Mouse (Mus musculus) liver, adult 2 months (tissue): Measurements from ENCODE around the gene Epha4. TPM values are rescaled to one million over a fixed set of nuclear protein-coding genes. Genes with fewer than 3 reads are reported as not detected.

Experiments
- DNase-seq: peaks from one replicate; pipeline ENCODE4 v3.0.0-alpha.2; 2011; ENCODE audit warnings: low read depth, low spot score; ENCODE audit errors: extremely low read depth
- H3K27ac ChIP-seq: fragments of 200-500 bp; replicated peaks from 2 replicates; pipeline ENCODE4 v1.5.1; 2012; ENCODE audit warnings: low read depth, mild to moderate bottlenecking, control low read depth, inconsistent platforms, low read length; ENCODE audit not compliant: insufficient read depth
- H3K27me3 ChIP-seq: fragments of 200-500 bp; 2 replicates; pipeline ENCODE4 v1.6.1; 2012; ENCODE audit warnings: mild to moderate bottlenecking, moderate library complexity, low read length, inconsistent platforms; ENCODE audit not compliant: control insufficient read depth, insufficient read depth
- H3K36me3 ChIP-seq: fragments of 200-500 bp; 2 replicates; pipeline ENCODE4 v1.6.1; 2012; ENCODE audit warnings: low read length, inconsistent platforms; ENCODE audit not compliant: control insufficient read depth, insufficient read depth
- H3K4me1 ChIP-seq: fragments of 200-500 bp; 2 replicates; pipeline ENCODE4 v1.6.1; 2011; ENCODE audit warnings: low read length; ENCODE audit not compliant: control insufficient read depth, insufficient read depth
- H3K4me3 ChIP-seq: fragments of 200-500 bp; 2 replicates; pipeline ENCODE4 v1.5.1; 2011; ENCODE audit warnings: low read depth, mild to moderate bottlenecking, control low read depth, low read length, moderate library complexity; ENCODE audit not compliant: insufficient read depth
- H3K79me2 ChIP-seq: fragments of 200-500 bp; 2 replicates; pipeline ENCODE4 v1.6.1; 2012; ENCODE audit warnings: inconsistent platforms, mild to moderate bottlenecking, low read length, moderate library complexity; ENCODE audit not compliant: control insufficient read depth, insufficient read depth
- H3K9ac ChIP-seq: fragments of 200-500 bp; 2 replicates; pipeline ENCODE4 v1.6.1; 2012; ENCODE audit warnings: low read depth, mild to moderate bottlenecking, control low read depth, inconsistent platforms, low read length
- CTCF ChIP-seq: fragments of 200-500 bp; IDR thresholded peaks from 2 replicates; pipeline ENCODE4 v1.5.1; 2011; ENCODE audit warnings: low read depth, low read length, control low read depth
- POLR2A ChIP-seq: fragments of 200-500 bp; IDR thresholded peaks from 2 replicates; pipeline ENCODE4 v1.6.1; 2011; ENCODE audit warnings: low read length, control low read depth; ENCODE audit not compliant: insufficient read depth; ENCODE audit errors: extremely low read depth
- WGBS: fragments of 180-500 bp; shearing (Covaris S2); methylation state at CpG from one replicate; pipeline ENCODE4 v1.1.7; 2018; 5-methylcytosine and 5-hydroxymethylcytosine counted together
- polyA plus RNA-seq: library from polyadenylated mRNA; depleted of rRNA; stranded (reverse); fragments of >200 nt; gene quantifications from 2 replicates; pipeline ENCODE4 v1.2.3, GENCODE M21; 2012
- total RNA-seq: library from RNA; depleted of rRNA; stranded (reverse); fragments of >200 nt; gene quantifications from 2 replicates; pipeline ENCODE4 v1.2.3, GENCODE M21; 2014

Gene Epha4
- total and polyA plus RNA-seq, 2 experiments, result 0.10 to 0.18 TPM

DNA sequence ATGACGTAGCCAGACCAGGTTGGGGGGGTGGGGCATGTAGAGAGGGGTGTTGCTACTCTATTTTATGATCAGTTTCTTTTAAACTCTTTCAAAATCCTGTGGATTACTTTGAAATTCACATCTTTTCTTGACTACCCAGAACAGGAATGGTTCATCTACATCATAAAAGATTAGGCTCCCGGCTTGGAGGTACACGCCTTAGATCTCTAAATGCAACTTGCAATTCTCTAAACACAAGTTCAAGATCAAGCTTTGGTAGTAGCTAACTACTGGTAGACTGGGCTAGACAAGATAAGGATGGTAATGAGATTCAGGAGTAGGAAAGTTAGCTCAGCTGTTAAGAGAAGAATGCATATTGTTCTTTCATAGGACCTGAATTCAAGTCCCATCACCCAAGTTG lies 63.3 kb downstream of the Epha4 start:
- 87% methylated on average over 3 of the region's 3 CpGs for WGBS
- no peaks in the 10 kb centered on the region for H3K4me1 ChIP-seq
- no peak overlapping the region for H3K9ac ChIP-seq
- H3K4me3 ChIP-seq, result no peak overlapping the region
- H3K79me2 ChIP-seq, result no peaks in the 10 kb centered on the region
- DNase-seq, result no peak
- no peak for TF ChIP-seq CTCF
- TF ChIP-seq POLR2A, result no peak
- H3K36me3 ChIP-seq, result no peaks in the 10 kb centered on the region
- no peaks in the 10 kb centered on the region for H3K27me3 ChIP-seq
- no peak overlapping the region for H3K27ac ChIP-seq

DNA sequence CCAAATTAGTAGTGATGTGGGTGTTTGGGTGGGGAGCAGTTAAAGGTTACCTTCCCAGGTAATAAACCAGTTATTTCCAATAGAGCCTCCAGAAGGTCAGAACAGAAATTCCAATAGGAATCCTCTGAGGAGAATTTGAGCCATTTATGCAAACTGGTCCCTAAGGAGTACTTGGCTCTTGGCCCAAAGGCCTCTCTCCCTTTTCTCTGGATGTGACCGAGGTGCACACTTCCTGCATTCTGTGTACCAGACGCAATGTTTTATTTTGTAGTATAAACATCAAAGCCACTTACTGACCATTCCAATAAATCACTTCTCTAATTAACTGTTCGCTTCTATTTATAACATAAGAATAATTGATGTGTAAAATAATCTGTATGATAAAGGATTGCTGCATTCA lies 64.7 kb downstream of the Epha4 start:
- peak; percentile 3 for DNase-seq
- Histone ChIP-seq H3K27me3 (no peaks in the 10 kb centered on the region), H3K79me2 (no peaks in the 10 kb centered on the region), H3K4me1 (no peaks in the 10 kb centered on the region), H3K36me3 (no peaks in the 10 kb centered on the region), H3K4me3 (no peak overlapping the region), H3K9ac (no peak overlapping the region), H3K27ac (no peak overlapping the region)
- WGBS, result 90% methylated on average over 3 of the region's 3 CpGs
- TF ChIP-seq POLR2A (no peak), CTCF (no peak)

DNA sequence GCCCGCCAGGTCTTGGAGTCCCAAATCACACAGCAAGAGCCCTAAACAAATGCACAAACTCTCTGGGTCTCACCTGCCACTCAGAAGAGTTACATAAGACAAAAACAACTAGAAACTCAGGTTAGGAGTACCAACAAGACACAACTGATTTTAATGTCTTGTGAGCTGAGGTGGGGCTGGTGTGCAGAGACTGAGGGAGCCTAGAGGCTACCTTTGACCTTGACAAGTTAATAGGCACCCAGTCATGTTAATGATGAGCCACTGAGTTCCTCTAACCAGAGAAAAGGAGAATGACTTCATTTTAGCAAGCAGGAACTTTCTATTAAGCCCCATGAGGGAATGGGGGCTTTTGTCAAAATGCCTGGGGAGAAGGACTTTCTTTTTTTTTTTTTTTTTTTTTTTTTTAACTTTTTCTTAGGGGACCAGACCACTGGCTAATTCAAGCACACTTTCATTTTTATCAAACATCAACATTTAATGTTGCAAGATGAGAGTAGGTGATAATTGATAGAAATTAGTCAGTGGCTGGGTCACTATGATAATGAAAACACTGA lies 67.8 kb downstream of the Epha4 start:
- H3K27ac ChIP-seq, result no peak overlapping the region
- DNase-seq, result no peak
- no peaks in the 10 kb centered on the region for H3K4me1 ChIP-seq
- no peak overlapping the region for H3K9ac ChIP-seq
- H3K36me3 ChIP-seq, result no peaks in the 10 kb centered on the region
- TF ChIP-seq POLR2A (no peak), CTCF (no peak)
- 88% methylated on average over 1 of the region's 1 CpGs for WGBS
- no peaks in the 10 kb centered on the region for H3K27me3 ChIP-seq
- H3K4me3 ChIP-seq, result no peak overlapping the region
- no peaks in the 10 kb centered on the region for H3K79me2 ChIP-seq

DNA sequence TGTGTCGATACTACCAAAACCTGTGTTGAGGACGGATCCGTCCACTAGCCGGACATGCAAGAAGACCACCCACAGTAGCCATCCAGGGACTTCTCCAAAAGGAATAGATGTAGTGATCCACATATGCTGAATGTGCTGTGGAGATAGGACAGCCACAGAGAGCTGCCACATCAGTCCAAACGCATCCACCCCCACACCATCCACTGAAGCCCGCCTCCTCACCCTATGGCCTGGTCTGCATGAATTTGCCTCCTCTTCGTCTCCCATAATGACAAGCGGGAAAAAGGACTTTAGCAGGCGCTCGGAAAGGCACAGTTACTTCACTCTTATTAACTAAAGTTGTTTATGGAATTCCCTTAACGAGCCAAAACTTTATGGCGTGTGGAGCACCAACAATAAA lies 68.5 kb downstream of the Epha4 start:
- Histone ChIP-seq H3K27me3 (no peaks in the 10 kb centered on the region), H3K36me3 (no peaks in the 10 kb centered on the region), H3K4me3 (no peak overlapping the region), H3K4me1 (no peaks in the 10 kb centered on the region), H3K9ac (no peak overlapping the region), H3K27ac (no peak overlapping the region), H3K79me2 (no peaks in the 10 kb centered on the region)
- TF ChIP-seq CTCF (no peak), POLR2A (no peak)
- DNase-seq, result no peak
- 90% methylated on average over 12 of the region's 12 CpGs for WGBS

DNA sequence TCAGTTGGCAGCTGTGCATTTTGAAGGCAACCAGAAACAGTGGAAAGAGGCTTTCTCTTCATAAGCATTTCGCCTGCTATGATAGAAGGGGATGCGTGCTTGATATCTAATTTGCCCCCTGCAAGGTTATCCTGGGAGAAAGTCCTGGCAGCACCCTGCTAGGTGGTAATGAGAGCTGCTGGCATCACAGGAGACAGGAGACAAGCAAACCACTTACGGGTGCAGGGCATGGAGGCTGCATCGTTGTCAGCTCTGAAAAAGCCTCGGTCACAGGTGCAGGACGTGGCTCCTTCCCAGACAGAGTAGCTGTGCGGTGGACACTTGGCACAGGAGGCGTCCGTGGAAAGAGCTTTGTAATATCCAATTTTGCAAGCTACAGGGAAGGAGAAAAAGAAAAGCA lies 70.2 kb downstream of the Epha4 start:
- H3K4me3 ChIP-seq, result no peak overlapping the region

DNA sequence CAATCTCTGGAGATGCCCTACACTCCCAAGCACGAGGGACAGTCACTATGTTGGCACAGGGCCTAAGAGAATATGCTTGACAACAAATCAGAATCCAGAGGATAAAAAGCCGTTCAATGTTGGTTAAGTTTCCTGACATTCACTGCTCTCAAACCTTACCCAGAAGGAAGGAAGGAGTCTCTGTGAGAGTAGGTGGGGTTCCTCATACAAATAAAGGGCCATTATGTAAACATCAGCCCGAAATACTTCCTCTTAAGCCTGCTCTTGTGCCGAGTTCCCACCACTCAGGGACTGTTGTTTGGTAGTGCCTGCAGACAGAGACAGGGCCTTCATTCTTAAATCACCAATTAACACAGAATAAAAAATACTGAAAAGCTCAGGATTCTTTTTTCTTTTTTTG lies 72.9 kb downstream of the Epha4 start:
- H3K9ac ChIP-seq, result no peak overlapping the region
- 53% methylated on average over 4 of the region's 4 CpGs for WGBS

More for the DNA sequence above, 70.2 kb downstream of the Epha4 start:
- no peak overlapping the region for H3K9ac ChIP-seq
- H3K27me3 ChIP-seq, result no peaks in the 10 kb centered on the region
- no peak overlapping the region for H3K27ac ChIP-seq
- DNase-seq, result no peak
- WGBS, result 88% methylated on average over 9 of the region's 9 CpGs
- H3K36me3 ChIP-seq, result no peaks in the 10 kb centered on the region
- H3K4me1 ChIP-seq, result no peaks in the 10 kb centered on the region
- TF ChIP-seq POLR2A, result no peak
- no peaks in the 10 kb centered on the region for H3K79me2 ChIP-seq

More for the DNA sequence above, 72.9 kb downstream of the Epha4 start:
- H3K27ac ChIP-seq, result no peak overlapping the region
- no peaks in the 10 kb centered on the region for H3K27me3 ChIP-seq
- DNase-seq, result peak; percentile 11
- no peaks in the 10 kb centered on the region for H3K4me1 ChIP-seq
- no peaks in the 10 kb centered on the region for H3K79me2 ChIP-seq
- no peaks in the 10 kb centered on the region for H3K36me3 ChIP-seq
- H3K4me3 ChIP-seq, result no peak overlapping the region
- TF ChIP-seq POLR2A (no peak), CTCF (no peak)
